Mouse (Mus musculus): ENCODE results near the gene Mtcl1.

The Mtcl1 gene

DNA sequence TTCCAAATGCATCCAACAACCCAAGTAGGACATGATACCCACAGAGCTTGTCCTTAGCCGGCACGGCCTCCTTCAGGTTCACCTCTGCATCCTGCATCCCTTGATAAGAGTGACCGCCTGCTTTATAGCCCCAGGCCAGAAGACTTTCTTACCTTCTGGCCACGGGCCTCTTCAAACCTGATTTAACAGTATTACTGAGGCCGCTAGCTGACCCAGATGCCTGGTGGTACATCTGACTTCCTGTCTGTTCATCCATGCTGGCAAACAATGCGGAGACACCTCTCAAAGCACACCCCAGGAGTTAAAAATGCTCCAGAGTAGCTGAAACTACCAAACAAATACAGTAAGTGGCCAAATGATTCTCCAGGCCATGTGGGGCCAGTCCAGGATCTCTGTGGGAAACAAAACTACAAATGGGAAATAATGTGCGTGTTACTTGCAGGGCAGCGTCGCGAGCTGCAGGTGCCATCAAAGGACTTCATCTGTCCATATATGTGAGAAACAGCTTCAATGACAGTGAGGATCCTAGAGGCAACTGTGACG is 38.6 kb downstream of the Mtcl1 start:
- DNase-seq (ENCODE audit: low spot score in 2 of 2), result no peak

DNA sequence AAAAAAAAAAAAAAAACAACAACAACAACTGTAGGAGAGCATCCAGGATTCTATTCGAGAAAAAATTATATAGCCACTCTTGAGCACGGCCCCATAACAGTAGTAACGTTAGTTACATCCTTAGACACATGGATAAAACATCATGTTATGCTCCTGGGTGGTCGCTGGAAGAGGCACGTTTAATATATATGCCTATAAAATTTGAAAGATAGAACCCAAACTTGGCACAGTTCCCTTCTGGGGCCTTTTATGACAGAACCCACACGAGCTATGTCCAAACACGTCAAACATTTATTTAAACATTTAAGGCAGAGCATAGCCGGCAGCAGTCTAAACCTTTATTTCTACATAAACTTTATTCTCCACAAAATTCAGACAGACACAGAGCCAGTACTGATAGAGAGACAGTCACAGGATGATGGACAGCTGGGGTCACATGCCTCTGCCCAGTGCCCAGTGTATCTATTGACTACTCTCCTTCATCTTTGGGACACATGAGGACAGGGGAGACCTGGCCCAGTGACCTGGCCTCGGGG is 40.4 kb downstream of the Mtcl1 start:
- no peak for DNase-seq (ENCODE audit: low spot score in 2 of 2)

DNA sequence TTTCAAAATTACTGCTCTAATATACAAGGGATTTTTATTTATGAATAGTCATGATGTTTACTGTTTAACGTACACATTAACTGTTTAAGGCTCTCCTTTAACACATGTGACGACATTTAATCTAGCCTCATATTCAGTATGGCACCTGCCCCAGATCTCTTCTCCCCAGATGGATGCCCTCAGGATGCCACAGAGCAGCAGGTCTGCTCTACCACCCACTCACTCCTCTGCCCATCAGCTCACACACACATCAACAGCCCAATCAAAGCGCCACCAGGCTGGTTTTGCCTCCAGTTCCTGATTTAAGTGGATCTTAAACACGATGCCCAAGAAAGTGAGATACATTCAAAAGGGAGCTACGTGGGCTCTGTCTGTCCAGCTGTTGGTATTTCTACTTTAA is 41.1 kb downstream of the Mtcl1 start:
- no peak for DNase-seq (ENCODE audit: low spot score in 2 of 2)

DNA sequence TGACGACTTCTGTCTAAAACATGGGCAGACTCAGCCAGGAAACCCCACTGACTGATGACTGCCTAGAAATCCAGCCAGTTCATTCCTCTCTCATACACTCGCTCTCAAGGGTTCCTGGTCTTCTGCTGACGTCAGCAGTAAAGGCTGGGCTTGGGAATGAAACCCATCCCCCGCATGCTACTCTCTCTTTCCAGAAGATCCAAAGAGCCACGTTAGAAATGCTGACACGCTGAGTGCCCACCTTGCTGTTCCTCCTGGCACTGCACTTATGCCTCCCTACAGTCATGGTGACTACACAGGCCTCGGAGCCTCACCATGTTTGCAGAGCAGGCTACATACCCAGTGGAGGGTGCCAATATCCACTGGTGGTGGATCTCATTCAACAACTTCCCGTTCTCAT is 41.7 kb downstream of the Mtcl1 start:
- DNase-seq (ENCODE audit: low spot score in 2 of 2), result no peak

DNA sequence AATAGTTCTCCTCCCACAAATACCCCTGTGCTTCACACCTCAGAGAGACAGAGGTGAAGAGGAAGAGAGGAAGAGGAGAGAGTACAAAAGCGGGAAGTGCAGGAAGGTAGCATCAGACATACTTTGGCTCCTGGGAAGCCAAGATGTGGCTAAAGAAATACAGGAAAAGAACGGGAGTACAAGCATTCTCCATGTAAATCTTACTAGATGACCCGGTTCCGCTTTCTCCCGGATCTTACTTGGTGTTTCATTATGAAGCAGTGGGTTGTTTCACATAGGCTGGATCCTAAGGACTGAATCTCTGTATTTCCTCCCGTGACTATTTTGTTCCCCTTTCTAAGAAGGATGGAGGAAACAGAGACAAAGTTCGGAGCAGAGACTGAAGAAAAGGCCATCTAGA is 43.9 kb downstream of the Mtcl1 start:
- DNase-seq (ENCODE audit: low spot score in 2 of 2), result no peak

DNA sequence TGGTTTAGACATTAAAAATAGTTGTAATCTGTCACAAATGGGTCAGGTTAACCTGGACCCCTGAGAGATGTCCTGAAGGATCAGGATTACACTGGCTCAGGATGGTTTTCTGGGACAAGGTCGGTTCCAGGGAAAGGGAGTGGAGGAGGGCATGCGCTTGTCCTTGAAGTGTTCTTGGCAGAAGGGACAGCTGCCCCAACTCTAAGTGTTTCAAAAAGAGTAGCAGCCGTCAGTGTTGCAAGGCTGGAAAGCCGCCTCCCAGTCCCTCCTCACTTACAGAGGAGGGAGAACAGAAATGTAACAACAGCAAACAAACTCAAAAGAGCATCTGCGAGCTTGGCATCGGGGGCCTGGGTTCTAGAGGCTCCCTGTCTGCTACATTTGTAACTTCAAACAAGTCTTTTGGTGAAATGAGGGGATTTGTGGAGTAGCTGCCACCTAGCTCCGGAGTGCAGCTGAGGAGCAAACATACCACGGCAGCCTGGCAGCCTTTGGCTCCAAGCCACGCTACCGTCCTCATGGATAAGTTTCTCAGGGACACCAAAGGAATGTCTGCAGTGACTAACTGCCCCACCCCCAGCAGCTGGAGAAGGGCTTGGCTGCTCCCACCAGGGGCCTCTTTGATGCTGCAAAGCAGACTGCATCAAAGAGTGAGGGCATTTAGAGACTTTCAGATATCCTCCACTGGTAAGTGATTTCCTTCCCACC is 44.5 kb downstream of the Mtcl1 start:
- DNase-seq (ENCODE audit: low spot score in 2 of 2), result no peak

DNA sequence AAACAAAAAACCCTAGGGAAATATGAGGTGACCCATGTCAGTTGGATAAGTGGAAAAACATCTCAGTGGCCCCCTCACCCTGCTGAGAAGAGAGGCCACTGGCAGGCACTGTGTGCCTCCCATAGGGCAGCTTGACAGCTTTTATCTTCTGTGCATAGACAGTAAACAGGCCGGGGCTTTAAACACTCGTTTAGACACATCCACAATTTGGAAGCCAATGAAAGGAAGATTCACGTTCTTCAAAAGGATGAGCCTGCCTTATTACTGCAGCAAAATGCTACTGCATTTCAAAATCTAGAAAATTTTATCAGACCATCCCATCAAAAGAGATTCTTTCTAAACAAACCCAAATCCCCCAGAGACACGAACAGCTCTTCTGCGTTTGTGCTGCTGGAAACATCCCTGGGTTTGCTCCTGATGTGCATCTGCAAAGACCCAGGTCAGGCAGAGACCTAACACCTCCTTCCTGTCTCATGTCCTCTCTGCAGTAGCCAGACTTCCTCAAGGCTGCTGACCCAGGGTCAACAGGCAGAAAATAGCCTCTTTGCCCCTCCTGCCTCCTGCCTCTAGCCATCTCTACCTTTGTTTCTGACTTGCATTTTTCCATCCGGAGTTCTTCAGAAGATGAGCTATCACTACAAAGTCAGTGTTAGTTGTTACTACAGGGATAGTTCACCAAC is 46.6 kb downstream of the Mtcl1 start:
- DNase-seq (ENCODE audit: low spot score in 2 of 2), result no peak

DNA sequence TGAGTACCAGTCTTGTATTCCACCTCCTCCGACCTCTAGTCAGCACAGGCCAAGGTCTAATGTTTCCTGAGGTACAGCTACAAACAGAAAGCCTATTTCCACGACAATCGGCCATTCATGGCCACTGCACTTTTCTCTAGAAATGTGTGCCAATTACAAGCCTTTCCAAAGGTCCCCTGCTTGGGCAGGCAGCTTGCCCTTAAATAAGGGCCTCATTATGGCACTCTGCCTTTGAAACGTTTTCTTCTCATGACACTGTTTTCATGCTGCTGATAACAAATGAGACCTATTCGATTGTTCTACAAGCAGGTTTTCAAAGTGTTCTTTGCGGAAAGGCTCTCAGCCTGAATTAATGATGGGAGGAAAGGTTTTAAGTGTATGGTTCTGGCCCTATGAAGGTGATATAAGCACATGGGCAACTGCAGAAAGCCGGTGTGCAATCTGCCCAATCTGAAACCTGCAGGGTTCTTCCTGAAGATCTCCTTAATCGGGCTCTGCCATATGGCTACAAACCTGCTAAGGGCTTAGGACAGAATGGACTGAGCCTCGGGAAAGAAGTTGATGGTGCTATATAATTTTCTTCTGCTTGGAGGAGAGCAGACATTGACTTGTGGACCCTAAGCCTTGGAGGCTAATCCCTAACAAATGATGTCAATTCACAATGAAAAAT is 47.8 kb downstream of the Mtcl1 start:
- DNase-seq (ENCODE audit: low spot score in 2 of 2), result no peak

DNA sequence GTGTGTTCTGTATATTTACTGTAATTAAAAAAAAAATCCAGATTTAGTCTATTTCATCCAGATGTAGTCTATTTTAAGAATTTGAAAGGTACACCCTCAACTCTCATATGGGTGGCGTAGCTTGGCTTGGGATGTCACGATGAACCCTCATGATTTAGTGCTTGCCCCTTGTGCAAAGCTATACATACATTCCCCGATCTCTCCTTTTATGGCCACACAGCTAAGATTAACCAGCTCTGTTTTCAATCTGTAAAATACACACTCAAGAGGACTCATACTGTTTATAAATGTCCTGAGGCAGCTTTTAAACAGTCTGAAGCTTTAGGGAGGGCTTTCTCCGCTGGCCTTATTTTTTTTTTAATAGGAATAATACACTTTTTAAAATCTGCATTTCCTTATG is 49.8 kb downstream of the Mtcl1 start:
- no peak for DNase-seq (ENCODE audit: low spot score in 2 of 2)

DNA sequence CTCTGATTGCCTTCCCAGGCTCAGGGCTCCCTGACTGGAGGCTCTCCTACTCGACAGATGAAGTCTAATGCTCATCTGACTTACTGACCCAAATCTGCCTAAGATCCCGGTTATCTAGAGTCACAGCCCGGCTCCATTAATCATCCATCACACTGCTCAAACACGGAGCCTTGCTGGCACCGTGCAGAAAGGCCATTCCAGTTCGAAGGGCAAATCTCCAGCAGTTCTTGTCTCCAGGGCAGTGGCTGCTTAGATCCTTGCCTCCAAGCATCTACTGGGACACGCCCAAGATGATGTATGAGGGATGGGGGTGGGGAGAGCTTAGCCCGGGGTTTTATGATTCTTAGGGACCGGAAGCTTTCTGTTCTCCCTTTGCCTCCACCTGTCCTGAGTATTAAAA is 55.0 kb downstream of the Mtcl1 start:
- DNase-seq (ENCODE audit: low spot score in 2 of 2), result no peak

DNA sequence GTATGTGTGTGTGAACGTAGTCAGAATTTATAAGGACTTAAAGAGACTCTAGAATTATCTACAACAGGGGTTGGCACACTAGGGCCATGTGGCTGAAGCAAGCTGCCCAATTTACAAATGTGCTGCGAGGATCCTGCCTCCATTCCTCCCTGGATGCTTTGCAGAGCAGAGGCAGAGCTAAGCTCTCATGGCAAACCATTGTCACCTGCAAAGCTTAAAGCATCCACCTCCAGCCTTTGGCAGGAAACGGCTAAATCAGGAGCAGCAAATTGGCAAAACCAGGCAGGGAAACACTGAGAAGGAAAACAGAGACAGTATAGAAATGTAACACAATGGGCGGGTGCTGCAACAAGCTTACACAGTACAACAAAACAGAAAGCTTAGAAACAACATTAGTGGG is 61.2 kb downstream of the Mtcl1 start:
- no peak for DNase-seq (ENCODE audit: low spot score in 2 of 2)

DNA sequence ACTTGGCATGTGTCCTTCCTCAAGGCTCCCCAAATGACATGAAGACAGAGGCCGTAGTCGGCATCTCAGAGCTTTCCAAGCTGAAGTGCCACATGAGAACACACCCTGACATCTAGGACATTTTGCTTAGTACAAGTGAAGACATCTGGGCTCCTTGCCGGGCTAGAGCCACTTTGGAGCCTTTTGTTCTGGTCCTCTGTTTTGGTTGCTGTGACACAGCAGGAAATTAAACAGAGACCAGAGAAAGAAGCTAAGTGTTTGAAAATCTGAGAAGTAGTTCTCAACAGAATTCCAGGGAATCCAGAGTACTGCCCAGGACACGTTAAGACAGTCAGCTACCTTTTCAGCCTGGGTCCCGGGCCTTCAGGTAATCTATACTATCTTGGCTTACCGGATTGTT is 68.2 kb downstream of the Mtcl1 start:
- no peak for DNase-seq (ENCODE audit: low spot score in 2 of 2)

DNA sequence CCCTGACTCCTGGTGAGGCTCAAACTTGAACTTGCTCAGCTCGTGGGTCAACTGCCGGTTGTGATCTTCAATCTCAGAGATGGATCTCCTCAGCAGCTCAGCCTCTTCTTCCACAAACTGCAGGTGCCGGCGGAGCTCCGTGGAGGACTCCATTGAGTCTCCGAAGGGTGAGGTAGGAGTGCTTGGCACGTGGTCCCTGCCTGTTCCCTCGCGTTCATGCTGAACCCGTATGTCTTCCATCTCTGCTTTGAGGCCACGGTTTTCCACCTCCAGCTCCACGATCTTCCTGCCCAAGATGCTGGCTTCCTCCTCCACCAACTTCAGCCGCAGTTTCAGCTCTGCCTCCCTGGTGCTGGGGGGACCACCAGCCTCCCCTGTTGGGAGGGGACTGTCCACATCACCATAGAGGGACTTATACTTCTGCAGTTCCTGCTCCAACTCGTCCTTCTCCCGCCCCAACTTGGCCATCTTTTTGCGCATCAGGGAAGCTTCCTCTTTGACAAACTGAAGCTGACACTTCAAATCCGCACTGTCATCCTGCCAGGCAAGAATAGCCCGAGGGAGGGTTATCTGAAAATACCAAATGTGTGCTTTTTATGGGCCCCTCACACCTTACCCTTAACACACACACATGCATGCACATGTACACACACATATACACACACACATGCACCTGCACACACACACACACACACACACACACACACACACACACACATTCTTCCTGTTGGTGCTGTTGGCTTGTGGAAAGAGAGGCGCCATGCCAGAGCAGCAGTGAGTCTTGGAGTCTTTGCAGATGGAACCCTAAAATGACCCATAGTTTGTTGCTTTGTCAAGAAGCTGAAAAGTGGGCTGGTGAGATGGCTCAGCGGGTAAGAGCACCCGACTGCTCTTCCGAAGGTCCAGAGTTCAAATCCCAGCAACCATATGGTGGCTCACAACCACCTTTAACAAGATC is 69.4 kb downstream of the Mtcl1 start:
- DNase-seq (ENCODE audit: low spot score in 2 of 2), result no peak

DNA sequence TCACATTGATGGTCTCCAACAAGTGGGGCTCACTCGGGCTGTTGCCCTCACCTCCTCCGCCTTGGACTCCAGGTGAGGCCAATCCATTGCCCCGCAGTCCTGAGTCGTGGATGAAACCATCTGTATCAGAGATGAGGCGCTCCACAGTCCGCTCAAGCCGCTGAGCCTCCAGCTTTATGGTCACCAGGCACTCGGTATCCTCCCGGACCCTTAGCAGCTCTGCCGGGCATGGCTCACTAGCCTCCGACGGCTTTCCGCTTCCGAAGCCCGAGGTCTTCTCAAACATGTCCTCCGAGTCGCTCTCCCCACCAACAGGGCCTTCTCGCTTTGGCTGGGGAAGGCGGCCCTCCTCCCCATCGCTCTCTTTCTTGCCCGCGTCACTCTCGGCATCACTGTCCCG is 70.2 kb downstream of the Mtcl1 start:
- DNase-seq (ENCODE audit: low spot score in 2 of 2), result no peak

DNA sequence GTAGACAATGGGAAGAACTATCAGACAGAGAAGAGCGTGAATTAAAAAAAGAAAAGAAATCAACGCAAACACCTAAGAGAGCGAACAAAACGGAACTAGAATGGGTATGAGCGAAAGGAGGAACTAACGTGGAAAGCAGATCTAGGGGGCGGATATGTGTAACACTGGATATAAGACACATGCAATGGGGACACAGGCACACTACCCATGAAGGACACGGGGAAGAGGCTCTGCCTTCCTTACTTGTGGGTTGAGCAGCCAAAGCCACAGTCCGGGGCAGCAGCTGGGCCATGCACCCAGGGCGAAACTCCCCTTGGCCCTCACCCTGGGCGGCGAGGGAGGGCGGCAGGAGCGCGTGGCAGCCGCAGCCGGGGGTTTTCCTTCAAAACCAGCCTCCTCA is 71.4 kb downstream of the Mtcl1 start:
- no peak for DNase-seq (ENCODE audit: low spot score in 2 of 2)

DNA sequence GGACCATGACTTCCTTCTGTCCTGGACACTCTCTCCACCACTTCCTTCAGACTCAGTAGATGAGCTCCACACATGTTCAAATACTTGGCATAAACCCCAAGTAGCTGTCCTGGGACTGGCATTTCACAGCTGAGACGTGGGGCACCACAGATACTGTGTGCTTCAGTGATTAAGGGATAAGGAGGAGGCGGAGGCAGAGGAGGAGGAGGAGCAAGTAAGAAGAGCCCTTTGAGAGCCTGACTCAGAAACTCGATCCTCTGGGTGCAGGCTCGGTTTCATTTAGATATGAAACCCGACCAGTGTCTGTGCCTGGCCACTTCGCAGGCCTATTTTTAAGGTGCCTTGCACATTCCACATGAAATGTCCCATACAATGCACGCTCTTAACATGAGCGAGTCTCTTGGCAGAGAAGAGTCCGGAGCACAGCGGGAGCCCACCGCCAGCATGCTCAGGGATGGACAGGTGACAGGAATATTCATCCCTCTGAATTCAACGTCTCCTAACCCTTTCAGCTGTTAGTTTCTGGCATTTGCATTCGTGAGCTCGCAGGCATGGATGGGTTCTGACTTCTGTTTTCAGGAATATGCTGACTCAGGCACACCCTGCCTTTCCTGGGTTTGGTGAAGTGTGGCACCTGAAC is 74.8 kb downstream of the Mtcl1 start:
- DNase-seq (ENCODE audit: low spot score in 2 of 2), result no peak

DNA sequence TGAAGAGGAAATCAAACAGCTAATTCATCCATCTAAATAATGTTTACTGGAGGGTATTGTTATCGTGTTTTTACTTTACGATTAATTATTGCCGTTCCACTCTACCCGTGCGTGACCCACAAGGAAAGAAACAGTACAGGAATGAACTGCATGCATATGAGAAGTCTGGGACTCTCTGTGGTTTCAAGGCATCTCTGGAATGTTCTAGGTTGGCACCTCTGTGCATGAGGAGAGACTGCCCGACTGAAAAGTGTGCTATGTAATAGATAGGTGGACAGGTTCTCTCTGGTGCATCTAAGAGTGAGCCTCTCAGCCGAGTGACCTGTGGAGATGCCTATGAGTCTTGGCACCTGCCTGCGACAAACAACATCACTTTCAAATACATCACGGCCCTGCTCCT is 78.7 kb downstream of the Mtcl1 start:
- no peak for DNase-seq (ENCODE audit: low spot score in 2 of 2)

DNA sequence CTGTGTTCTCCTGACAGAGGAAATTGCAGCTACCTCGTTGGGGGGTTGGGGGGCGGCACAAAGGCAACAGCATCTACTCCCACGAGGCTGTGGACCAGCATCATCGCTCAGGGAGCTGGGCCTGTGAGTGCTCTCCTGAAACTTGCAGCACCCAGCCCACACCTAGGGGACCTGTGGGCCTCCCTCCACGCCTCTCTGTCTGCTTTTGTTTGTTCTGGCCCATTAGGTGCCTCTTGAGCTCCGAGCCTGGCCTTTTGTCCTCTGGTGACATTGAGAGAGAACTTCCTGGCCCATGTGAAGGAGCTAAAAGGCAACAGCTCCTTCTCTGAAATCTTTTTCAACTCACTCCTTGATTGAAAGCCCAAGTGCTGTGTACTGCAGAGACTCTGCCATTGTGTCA is 79.8 kb downstream of the Mtcl1 start:
- DNase-seq (ENCODE audit: low spot score in 2 of 2), result no peak

DNA sequence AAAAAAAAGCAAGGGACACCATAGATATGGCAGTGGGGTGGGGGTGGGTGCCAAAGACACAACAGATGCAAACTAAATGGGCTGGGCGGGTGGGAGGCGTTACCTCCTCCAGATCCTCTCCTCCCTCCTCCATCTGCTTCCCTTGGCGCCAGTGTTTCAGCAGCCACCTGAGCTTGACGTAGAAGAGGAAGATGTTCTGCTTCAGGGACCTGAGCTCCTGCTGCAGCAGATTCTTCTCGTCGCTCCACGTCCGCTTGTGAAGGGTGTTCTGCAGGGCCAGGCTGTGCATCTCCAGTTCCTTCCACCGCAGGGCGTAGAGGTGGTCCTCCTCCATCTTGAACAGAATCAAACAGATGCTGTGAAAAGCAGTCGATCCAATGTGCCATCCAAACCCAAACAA is 81.4 kb downstream of the Mtcl1 start:
- DNase-seq (ENCODE audit: low spot score in 2 of 2), result no peak

DNA sequence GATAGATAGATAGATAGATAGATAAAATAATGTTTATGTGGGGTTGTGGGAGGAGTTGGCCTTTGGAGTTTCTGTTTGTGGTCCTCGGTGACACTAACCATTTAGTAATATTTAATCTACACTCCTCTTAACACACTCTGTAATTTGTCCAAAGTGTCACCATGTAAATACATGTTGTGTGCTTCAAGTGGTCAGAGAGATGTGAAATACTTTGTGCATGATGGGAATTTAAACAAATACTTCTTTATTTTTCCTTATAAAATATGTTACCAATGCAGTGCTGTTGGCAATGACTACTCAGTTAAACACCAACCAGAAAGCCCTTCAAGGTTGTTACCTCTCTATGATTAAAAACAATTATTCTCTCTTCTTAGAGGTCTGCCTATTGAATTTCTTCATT is 83.9 kb downstream of the Mtcl1 start:
- DNase-seq (ENCODE audit: low spot score in 2 of 2), result no peak

DNA sequence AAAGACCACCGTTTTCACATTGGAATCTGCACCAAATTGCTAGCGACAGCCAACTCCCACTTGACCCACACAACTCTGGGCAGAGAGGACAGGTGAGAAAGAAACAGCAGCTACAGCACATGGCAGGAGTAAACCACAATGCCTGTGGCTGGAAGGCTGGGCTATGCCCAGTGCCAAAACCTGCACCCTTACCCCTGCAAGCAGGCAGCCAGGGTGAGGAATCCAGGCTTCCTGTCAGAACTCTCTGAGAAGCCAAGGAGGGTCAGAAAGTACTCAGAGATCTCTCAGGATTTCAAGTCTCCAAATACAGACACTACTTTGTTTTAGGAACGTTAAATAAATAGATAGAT is 84.3 kb downstream of the Mtcl1 start:
- no peak for DNase-seq (ENCODE audit: low spot score in 2 of 2)
